Mouse (Mus musculus): ENCODE measurements around the gene Slc17a3.

Gene Slc17a3

GRCm38 (mm10) chr13:23839308-23839707, at the start of gene Slc17a3:
Gene Slc17a3, plus strand, starts transcription at chr13:23839434.
- no peak for DNase-seq (ENCODE audit: low spot score)

GRCm38 (mm10) chr13:23792520-23792919, 46.7 kb upstream of the Slc17a3 start:
- peak; percentile 52 for DNase-seq (ENCODE audit: low spot score)

GRCm38 (mm10) chr13:23799405-23799804, 39.8 kb upstream of the Slc17a3 start:
- DNase-seq (ENCODE audit: low spot score) = no peak

- no peak for DNase-seq (ENCODE audit: low spot score)
Observed at GRCm38 (mm10) chr13:23804532-23804931, 34.7 kb upstream of the Slc17a3 start.

- no peak for DNase-seq (ENCODE audit: low spot score)
Observed at GRCm38 (mm10) chr13:23806422-23807052, 32.7 kb upstream of the Slc17a3 start, which contains the start of gene Slc17a2. Gene Slc17a2, plus strand, starts transcription at chr13:23806993.

GRCm38 (mm10) chr13:23816148-23816547, 23.1 kb upstream of the Slc17a3 start:
- DNase-seq (ENCODE audit: low spot score) = no peak

- no peak for DNase-seq (ENCODE audit: low spot score)
Observed at GRCm38 (mm10) chr13:23820179-23820940, 18.9 kb upstream of the Slc17a3 start.

GRCm38 (mm10) chr13:23822213-23822612, 17.0 kb upstream of the Slc17a3 start:
- DNase-seq (ENCODE audit: low spot score) = no peak

- DNase-seq (ENCODE audit: low spot score) = no peak
Observed at GRCm38 (mm10) chr13:23826606-23827005, 12.6 kb upstream of the Slc17a3 start.

- peak; percentile 43 for DNase-seq (ENCODE audit: low spot score)
Observed at GRCm38 (mm10) chr13:23833053-23833452, 6.2 kb upstream of the Slc17a3 start.

- no peak for DNase-seq (ENCODE audit: low spot score)
Observed at GRCm38 (mm10) chr13:23834836-23835235, 4.4 kb upstream of the Slc17a3 start.

- no peak for DNase-seq (ENCODE audit: low spot score)
Observed at GRCm38 (mm10) chr13:23836630-23837029, 2.6 kb upstream of the Slc17a3 start.

- no peak for DNase-seq (ENCODE audit: low spot score)
Observed at GRCm38 (mm10) chr13:23845851-23846250, 6.6 kb downstream of the Slc17a3 start.

- DNase-seq (ENCODE audit: low spot score) = no peak
Observed at GRCm38 (mm10) chr13:23849299-23849698, 10.1 kb downstream of the Slc17a3 start.

GRCm38 (mm10) chr13:23856401-23856800, 17.2 kb downstream of the Slc17a3 start:
- no peak for DNase-seq (ENCODE audit: low spot score)

GRCm38 (mm10) chr13:23861815-23862214, 22.6 kb downstream of the Slc17a3 start:
- no peak for DNase-seq (ENCODE audit: low spot score)

- peak; percentile 43 for DNase-seq (ENCODE audit: low spot score)
Observed at GRCm38 (mm10) chr13:23864711-23865110, 25.5 kb downstream of the Slc17a3 start.

- peak; percentile 43 for DNase-seq (ENCODE audit: low spot score)
Observed at GRCm38 (mm10) chr13:23866086-23866710, 27.0 kb downstream of the Slc17a3 start.

GRCm38 (mm10) chr13:23867000-23867399, 27.8 kb downstream of the Slc17a3 start:
- DNase-seq (ENCODE audit: low spot score) = no peak

GRCm38 (mm10) chr13:23867405-23867804, 28.2 kb downstream of the Slc17a3 start, which contains the start of gene Slc17a1:
Gene Slc17a1, plus strand, starts transcription at chr13:23867750.
- DNase-seq (ENCODE audit: low spot score) = no peak

GRCm38 (mm10) chr13:23868790-23869533, 29.7 kb downstream of the Slc17a3 start:
- no peak for DNase-seq (ENCODE audit: low spot score)

GRCm38 (mm10) chr13:23869996-23870395, 30.8 kb downstream of the Slc17a3 start:
- no peak for DNase-seq (ENCODE audit: low spot score)

All from testis, postnatal 10 days (tissue).